Mouse (Mus musculus) G1E (cell line): Measurements from ENCODE around the gene Phactr3. TPM values are rescaled to one million over a fixed set of nuclear protein-coding genes. Genes with fewer than 3 reads are reported as not detected.

Source experiments
- ATAC-seq: 2 replicates; pipeline ENCODE4 v1.8.0; 2016; ENCODE audit warnings: mild to moderate bottlenecking; ENCODE audit not compliant: insufficient number of reproducible peaks, poor library complexity, low FRiP score, severe bottlenecking; ENCODE audit errors: extremely low read depth
- DNase-seq: peaks from one replicate; pipeline ENCODE4 v3.0.0; 2012; ENCODE audit warnings: low spot score
- H3K27me3 ChIP-seq: 2 replicates; pipeline ENCODE4 v1.6.1; 2012; ENCODE audit warnings: mild to moderate bottlenecking, low read length, inconsistent platforms; ENCODE audit not compliant: insufficient read depth
- H3K36me3 ChIP-seq: replicated peaks from 2 replicates; pipeline ENCODE3; 2012; ENCODE audit warnings: mild to moderate bottlenecking, inconsistent platforms
- H3K4me1 ChIP-seq: 2 replicates; pipeline ENCODE4 v1.6.1; 2012; ENCODE audit warnings: low read depth, low read length, inconsistent platforms, mixed read lengths; ENCODE audit not compliant: insufficient read depth
- H3K4me3 ChIP-seq: 2 replicates; pipeline ENCODE4 v1.5.1; 2012; ENCODE audit warnings: low read depth, mild to moderate bottlenecking, inconsistent platforms, low read length, moderate library complexity, mixed read lengths
- H3K9me3 ChIP-seq: replicated peaks from 2 replicates; pipeline ENCODE4 v1.6.1; 2012; ENCODE audit warnings: inconsistent platforms
- CTCF ChIP-seq: IDR thresholded peaks from 2 replicates; pipeline ENCODE4 v1.5.1; 2012; ENCODE audit warnings: low read depth, low read length, inconsistent platforms, mixed read lengths
- GATA1 ChIP-seq: IDR thresholded peaks from 2 replicates; pipeline ENCODE4 v1.6.1; 2012; ENCODE audit warnings: borderline replicate concordance, low read length, inconsistent platforms, mixed read lengths
- GATA2 ChIP-seq: IDR thresholded peaks from 2 replicates; pipeline ENCODE4 v1.6.1; 2012; ENCODE audit warnings: low read depth, low read length, inconsistent platforms, borderline replicate concordance
- POLR2AphosphoS5 ChIP-seq: IDR thresholded peaks from 2 replicates; pipeline ENCODE4 v1.6.1; 2012; ENCODE audit warnings: low read depth, low read length, inconsistent platforms; ENCODE audit not compliant: insufficient replicate concordance
- TAL1 ChIP-seq: conservative IDR thresholded peaks from 2 replicates; pipeline ENCODE4 v1.6.1; 2012; ENCODE audit warnings: low read depth, low read length, inconsistent platforms, mixed read lengths
- polyA plus RNA-seq: library from polyadenylated mRNA; stranded (reverse); fragments of >175 nt; gene quantifications from 2 replicates; pipeline ENCODE4 v1.2.3, GENCODE M21; 2012
- total RNA-seq, 2 experiments: library from RNA; stranded (forward) in 1 of 2; stranded (reverse) in 1 of 2; fragments of 200-1000 nt in 1 of 2; fragments of >200 nt in 1 of 2; fragmentation: Nextera tagmentation in 1 of 2; gene quantifications; 2 replicates each; pipeline ENCODE4 v1.2.3; 2014 to 2017

The Phactr3 gene
- total and polyA plus RNA-seq, 3 experiments: 0.05 TPM; not detected in 2

- DNase-seq: no peak
Observed at GRCm38 (mm10) chr2:178197542-178197941, 78.8 kb downstream of the Phactr3 start.

DNA sequence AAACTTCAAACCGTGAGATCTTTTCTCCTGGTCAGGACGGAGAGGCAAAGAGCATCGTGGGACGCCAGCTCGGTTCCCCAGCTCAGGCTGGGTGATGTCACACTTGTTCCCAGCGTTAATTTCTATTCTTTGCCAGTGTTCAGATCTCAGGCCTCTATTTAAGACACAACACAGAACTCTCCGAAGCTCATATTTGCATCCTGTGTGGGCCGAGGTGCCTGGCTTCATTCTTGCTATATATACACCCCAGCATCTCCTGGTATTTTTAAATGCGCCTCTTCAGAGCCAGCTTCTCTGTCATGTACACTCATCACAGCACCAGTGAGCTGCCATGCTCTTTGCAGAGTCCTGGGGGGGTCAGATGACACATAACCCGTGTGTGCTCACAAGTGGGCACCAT is 85.7 kb downstream of the Phactr3 start:
- Histone ChIP-seq H3K4me1 (no peaks in the 10 kb centered on the region), H3K4me3 (no peak overlapping the region), H3K9me3 (peaks cover 84% of the 10 kb centered on the region), H3K27me3 (no peaks in the 10 kb centered on the region), H3K36me3 (no peaks in the 10 kb centered on the region)
- DNase-seq (no peak), ATAC-seq (no peak)
- TF ChIP-seq CTCF (no peak), POLR2AphosphoS5 (no peak), GATA1 (no peak), TAL1 (no peak), GATA2 (no peak)

More at GRCm38 (mm10) chr2:178197542-178197941, 78.8 kb downstream of the Phactr3 start:
- no peak for ATAC-seq
- no peaks in the 10 kb centered on the region for H3K36me3 ChIP-seq
- H3K9me3 ChIP-seq: peaks cover 88% of the 10 kb centered on the region
- no peaks in the 10 kb centered on the region for H3K4me1 ChIP-seq
- H3K27me3 ChIP-seq: no peaks in the 10 kb centered on the region
- no peak for TF ChIP-seq GATA2
- TF ChIP-seq TAL1: no peak
- TF ChIP-seq POLR2AphosphoS5: no peak
- no peak for TF ChIP-seq CTCF
- no peak for TF ChIP-seq GATA1
- no peak overlapping the region for H3K4me3 ChIP-seq

- Histone ChIP-seq H3K9me3 (peaks cover 78% of the 10 kb centered on the region), H3K27me3 (no peaks in the 10 kb centered on the region), H3K4me3 (no peak overlapping the region), H3K4me1 (no peaks in the 10 kb centered on the region), H3K36me3 (no peaks in the 10 kb centered on the region)
- TF ChIP-seq GATA2: no peak
- no peak for TF ChIP-seq TAL1
- TF ChIP-seq CTCF: no peak
- no peak for TF ChIP-seq GATA1
- TF ChIP-seq POLR2AphosphoS5: no peak
- ATAC-seq (no peak), DNase-seq (no peak)
Observed at GRCm38 (mm10) chr2:178208186-178208600, 89.4 kb downstream of the Phactr3 start.

GRCm38 (mm10) chr2:178213826-178214225 is 95.1 kb downstream of the Phactr3 start:
- Histone ChIP-seq H3K4me1 (no peaks in the 10 kb centered on the region), H3K9me3 (peaks cover 70% of the 10 kb centered on the region), H3K36me3 (no peaks in the 10 kb centered on the region), H3K4me3 (no peak overlapping the region), H3K27me3 (no peaks in the 10 kb centered on the region)
- no peak for TF ChIP-seq CTCF
- DNase-seq (no peak), ATAC-seq (no peak)

- no peak for DNase-seq
- no peak for ATAC-seq
- H3K4me3 ChIP-seq: no peak overlapping the region
- no peak for TF ChIP-seq GATA2
- TF ChIP-seq TAL1: no peak
- no peak for TF ChIP-seq CTCF
- H3K36me3 ChIP-seq: no peaks in the 10 kb centered on the region
- peaks cover 70% of the 10 kb centered on the region for H3K9me3 ChIP-seq
- no peaks in the 10 kb centered on the region for H3K4me1 ChIP-seq
- H3K27me3 ChIP-seq: no peaks in the 10 kb centered on the region
Observed at GRCm38 (mm10) chr2:178214531-178214930, 95.8 kb downstream of the Phactr3 start.

GRCm38 (mm10) chr2:178218461-178218860 is 99.7 kb downstream of the Phactr3 start:
- peaks cover 65% of the 10 kb centered on the region for H3K9me3 ChIP-seq
- no peak overlapping the region for H3K4me3 ChIP-seq
- no peak for TF ChIP-seq CTCF
- no peak for TF ChIP-seq TAL1
- TF ChIP-seq POLR2AphosphoS5: no peak
- TF ChIP-seq GATA1: no peak
- TF ChIP-seq GATA2: no peak
- ATAC-seq: no peak
- no peaks in the 10 kb centered on the region for H3K27me3 ChIP-seq
- DNase-seq: no peak
- H3K36me3 ChIP-seq: no peaks in the 10 kb centered on the region
- no peaks in the 10 kb centered on the region for H3K4me1 ChIP-seq

DNA sequence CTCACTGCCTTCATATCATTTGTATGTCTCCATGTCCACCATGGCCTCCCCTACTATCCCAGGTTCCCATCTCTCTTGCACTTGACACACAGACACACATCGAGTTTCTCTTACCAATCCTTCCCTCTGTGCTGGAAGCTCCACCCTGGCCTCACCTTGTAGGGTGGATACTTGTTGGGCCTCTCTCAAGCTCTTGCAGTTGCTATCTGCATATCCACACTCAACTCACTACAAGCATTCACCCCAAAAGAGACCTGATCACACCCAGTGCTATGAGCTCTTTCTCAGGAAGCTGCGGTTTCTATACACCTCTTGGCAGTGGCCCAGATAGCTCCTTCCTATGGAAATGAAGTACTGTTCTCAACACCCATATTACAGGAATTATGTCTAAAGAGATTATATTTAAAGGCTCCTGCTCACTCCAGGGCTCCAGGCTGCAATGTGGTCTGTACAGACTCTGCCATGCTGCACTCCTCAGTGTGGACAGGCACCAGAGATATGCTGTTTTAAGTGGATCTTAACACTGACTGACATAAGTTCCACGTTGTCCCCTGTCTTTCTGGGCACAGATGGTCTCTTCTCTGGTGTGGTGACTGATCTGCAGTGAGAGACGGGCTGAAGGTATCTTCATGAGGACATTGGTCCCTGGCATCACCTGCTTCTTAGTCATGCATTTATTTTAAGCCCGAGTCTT is 100.8 kb downstream of the Phactr3 start:
- peaks cover 63% of the 10 kb centered on the region for H3K9me3 ChIP-seq
- H3K4me3 ChIP-seq: no peak overlapping the region
- TF ChIP-seq GATA1 (no peak), TAL1 (no peak), POLR2AphosphoS5 (no peak), CTCF (no peak), GATA2 (no peak)
- H3K36me3 ChIP-seq: no peaks in the 10 kb centered on the region
- H3K4me1 ChIP-seq: no peaks in the 10 kb centered on the region
- no peaks in the 10 kb centered on the region for H3K27me3 ChIP-seq
- DNase-seq (no peak), ATAC-seq (no peak)
